Mouse (Mus musculus): ENCODE measurements around the gene Exoc2. TPM values are rescaled to one million over a fixed set of nuclear protein-coding genes. Genes with fewer than 3 reads are reported as not detected.

Exoc2 gene
- total and polyA plus RNA-seq, 3 experiments: 22.1 to 26.0 TPM; not detected in 1

DNA sequence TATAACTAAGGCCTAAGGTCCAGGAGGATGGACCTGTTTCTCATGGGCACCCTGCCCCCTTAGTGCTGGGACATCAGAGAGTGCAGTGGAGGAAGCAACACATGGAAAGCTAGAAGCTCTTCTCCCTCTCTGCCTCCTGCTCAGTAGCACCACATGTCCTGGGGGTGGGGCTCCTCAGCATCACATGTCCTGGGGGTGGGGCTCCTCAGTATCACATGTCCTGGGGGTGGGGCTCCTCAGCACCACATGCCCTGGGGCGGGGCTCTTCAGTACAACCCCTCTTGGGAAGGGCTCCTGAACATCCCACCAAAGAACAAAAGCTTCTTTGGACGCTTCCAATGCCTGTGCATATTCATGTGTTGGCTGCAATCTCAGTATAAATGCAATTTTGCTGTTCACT, 186.3 kb downstream of the Exoc2 start:
- H3K4me3 ChIP-seq (ENCODE audit: control insufficient read depth in 1 of 2, insufficient read depth in 1 of 2, low read depth in 2 of 2, low read length in 2 of 2): no peak overlapping the region
- H3K9ac ChIP-seq (ENCODE audit: control insufficient read depth, low read depth, low read length, poor library complexity, severe bottlenecking): no peak overlapping the region
- H3K79me2 ChIP-seq (ENCODE audit: control insufficient read depth, insufficient read depth, low read length, poor library complexity): no peaks in the 10 kb centered on the region
- TF ChIP-seq POLR2AphosphoS5 (IDR thresholded peaks at IDR 0.05; ENCODE audit: borderline replicate concordance, low read depth, low read length) (no peak), JUND (IDR thresholded peaks at IDR 0.05; ENCODE audit: low read depth, low read length) (no peak), TBP (IDR thresholded peaks at IDR 0.05; ENCODE audit: low read depth, low read length) (no peak), EP300 (IDR thresholded peaks at IDR 0.05; ENCODE audit: low read depth in 1 of 2, low read length in 2 of 2) (no peak), MAZ (IDR thresholded peaks at IDR 0.05; ENCODE audit: low read depth, low read length) (no peak), MXI1 (IDR thresholded peaks at IDR 0.05; ENCODE audit: low read depth, low read length) (no peak)
- no peaks in the 10 kb centered on the region for H3K36me3 ChIP-seq (ENCODE audit: control insufficient read depth in 1 of 2, insufficient read depth in 2 of 2, low read length in 2 of 2)
- H3K27ac ChIP-seq (ENCODE audit: control insufficient read depth, low read depth, low read length): no peak overlapping the region
- no peaks in the 10 kb centered on the region for H3K9me3 ChIP-seq (replicated peaks; ENCODE audit: insufficient read depth, low read length)
- no peaks in the 10 kb centered on the region for H3K4me1 ChIP-seq (ENCODE audit: control insufficient read depth in 1 of 2, insufficient read depth in 2 of 2, low read length in 2 of 2)
- no peaks in the 10 kb centered on the region for H3K27me3 ChIP-seq (ENCODE audit: control insufficient read depth in 1 of 2, insufficient read depth in 2 of 2, low read length in 2 of 2)
- no peak for DNase-seq (ENCODE audit: low read depth, low spot score)

GRCm38 (mm10) chr13:30787036-30787320, 186.9 kb downstream of the Exoc2 start:
- no peaks in the 10 kb centered on the region for H3K27me3 ChIP-seq (ENCODE audit: control insufficient read depth in 1 of 2, insufficient read depth in 2 of 2, low read length in 2 of 2)
- no peaks in the 10 kb centered on the region for H3K4me1 ChIP-seq (ENCODE audit: control insufficient read depth in 1 of 2, insufficient read depth in 2 of 2, low read length in 2 of 2)
- H3K36me3 ChIP-seq (ENCODE audit: control insufficient read depth in 1 of 2, insufficient read depth in 2 of 2, low read length in 2 of 2): no peaks in the 10 kb centered on the region
- no peak overlapping the region for H3K9ac ChIP-seq (ENCODE audit: control insufficient read depth, low read depth, low read length, poor library complexity, severe bottlenecking)
- no peaks in the 10 kb centered on the region for H3K79me2 ChIP-seq (ENCODE audit: control insufficient read depth, insufficient read depth, low read length, poor library complexity)
- no peaks in the 10 kb centered on the region for H3K9me3 ChIP-seq (replicated peaks; ENCODE audit: insufficient read depth, low read length)
- H3K27ac ChIP-seq (ENCODE audit: control insufficient read depth, low read depth, low read length): no peak overlapping the region
- TF ChIP-seq RCOR1 (IDR thresholded peaks at IDR 0.05; ENCODE audit: low read depth, low read length): no peak
- no peak for TF ChIP-seq GATA1 (IDR thresholded peaks at IDR 0.05; ENCODE audit: low read depth, low read length)
- no peak for TF ChIP-seq USF1 (IDR thresholded peaks at IDR 0.05; ENCODE audit: low read depth, low read length)
- H3K4me3 ChIP-seq (ENCODE audit: control insufficient read depth in 1 of 2, insufficient read depth in 1 of 2, low read depth in 2 of 2, low read length in 2 of 2): no peak overlapping the region
- DNase-seq (ENCODE audit: low read depth, low spot score): no peak

GRCm38 (mm10) chr13:30786235-30787035, 187.5 kb downstream of the Exoc2 start:
- H3K9me3 ChIP-seq (replicated peaks; ENCODE audit: insufficient read depth, low read length): no peaks in the 10 kb centered on the region
- H3K27ac ChIP-seq (ENCODE audit: control insufficient read depth, low read depth, low read length): no peak overlapping the region
- H3K4me3 ChIP-seq (ENCODE audit: control insufficient read depth in 1 of 2, insufficient read depth in 1 of 2, low read depth in 2 of 2, low read length in 2 of 2): no peak overlapping the region
- H3K4me1 ChIP-seq (ENCODE audit: control insufficient read depth in 1 of 2, insufficient read depth in 2 of 2, low read length in 2 of 2): no peaks in the 10 kb centered on the region
- H3K27me3 ChIP-seq (ENCODE audit: control insufficient read depth in 1 of 2, insufficient read depth in 2 of 2, low read length in 2 of 2): no peaks in the 10 kb centered on the region
- H3K79me2 ChIP-seq (ENCODE audit: control insufficient read depth, insufficient read depth, low read length, poor library complexity): no peaks in the 10 kb centered on the region
- DNase-seq (ENCODE audit: low read depth, low spot score): no peak
- H3K36me3 ChIP-seq (ENCODE audit: control insufficient read depth in 1 of 2, insufficient read depth in 2 of 2, low read length in 2 of 2): no peaks in the 10 kb centered on the region
- no peak overlapping the region for H3K9ac ChIP-seq (ENCODE audit: control insufficient read depth, low read depth, low read length, poor library complexity, severe bottlenecking)
- TF ChIP-seq POLR2A (IDR thresholded peaks at IDR 0.05; ENCODE audit: control insufficient read depth in 1 of 2, insufficient read depth in 1 of 2, low read depth in 1 of 2, low read length in 2 of 2, poor library complexity in 1 of 2) (no peak), UBTF (IDR thresholded peaks at IDR 0.05; ENCODE audit: borderline replicate concordance, insufficient read depth, low read depth, low read length) (no peak), GABPA (IDR thresholded peaks at IDR 0.05; ENCODE audit: low read depth, low read length) (no peak), USF2 (IDR thresholded peaks at IDR 0.05; ENCODE audit: borderline replicate concordance in 1 of 2, insufficient read depth in 1 of 2, low read depth in 1 of 2, low read length in 2 of 2) (no peak), ZNF384 (IDR thresholded peaks at IDR 0.05; ENCODE audit: low read depth, low read length) (no peak), USF1 (IDR thresholded peaks at IDR 0.05; ENCODE audit: low read depth, low read length) (no peak), CHD1 (IDR thresholded peaks at IDR 0.05; ENCODE audit: low read depth, low read length) (no peak), MYC (IDR thresholded peaks at IDR 0.05; ENCODE audit: low read depth, low read length) (no peak), SMC3 (IDR thresholded peaks at IDR 0.05; ENCODE audit: low read depth, low read length) (no peak), MXI1 (IDR thresholded peaks at IDR 0.05; ENCODE audit: low read depth, low read length) (no peak), ZC3H11A (IDR thresholded peaks at IDR 0.05; ENCODE audit: low read depth, low read length) (no peak), ZMIZ1 (IDR thresholded peaks at IDR 0.05; ENCODE audit: low read depth, low read length) (no peak), RAD21 (IDR thresholded peaks at IDR 0.05; ENCODE audit: low read depth, low read length) (no peak), MEF2A (IDR thresholded peaks at IDR 0.05; ENCODE audit: extremely low read depth, insufficient replicate concordance, low read depth, low read length, poor library complexity, severe bottlenecking) (no peak), NELFE (IDR thresholded peaks at IDR 0.05; ENCODE audit: low read depth, low read length) (no peak), HCFC1 (IDR thresholded peaks at IDR 0.05; ENCODE audit: low read depth, low read length) (no peak), NRF1 (IDR thresholded peaks at IDR 0.05; ENCODE audit: insufficient read depth, low read depth, low read length, poor library complexity, severe bottlenecking) (no peak), CHD2 (IDR thresholded peaks at IDR 0.05; ENCODE audit: low read length) (no peak)
